Mouse (Mus musculus) left cerebral cortex, postnatal 10 days (tissue): ENCODE data around the gene Hba-a1. TPM values are rescaled to one million over a fixed set of nuclear protein-coding genes. Genes with fewer than 3 reads are reported as not detected.
"Not testable (repeated sequence)": the region's sequence is repeated elsewhere in the genome, so short reads cannot be mapped to it uniquely, and the experiment has no call there.

Experiments used
- DNase-seq, 2 experiments: peaks; one replicate each; pipeline ENCODE4 v3.0.0; 2021 to 2022; ENCODE audit warnings: low spot score in 2 of 2, mixed read lengths in 1 of 2; ENCODE audit errors: extremely low spot score in 1 of 2
- intact Hi-C: fragments of 180-260 bp; cut with DNase I; formaldehyde crosslinking; loops from one replicate; pipeline ENCODE4 v1.15.1; 2025
- total RNA-seq, 2 experiments: library from RNA; stranded (reverse); gene quantifications; 2 replicates each; pipeline ENCODE4 v1.2.3; 2021

Hba-a1 gene
- total RNA-seq, 2 experiments from 2014 or later = 406 to 790 TPM

GRCm38 (mm10) chr11:32253121-32253520 is 30.2 kb upstream of the Hba-a1 start:
- DNase-seq = no peak
- intact Hi-C loops = no loop called here

- no peak for DNase-seq
- intact Hi-C loops = no loop called here
These were observed 27.2 kb upstream of the Hba-a1 start for GRCm38 (mm10) chr11:32256146-32256545.

GRCm38 (mm10) chr11:32256566-32256965 is 26.7 kb upstream of the Hba-a1 start:
- intact Hi-C loops = no loop called here
- no peak for DNase-seq

- intact Hi-C loops = no loop called here
- no peak for DNase-seq
These were observed 20.5 kb upstream of the Hba-a1 start for GRCm38 (mm10) chr11:32262674-32263415.

- no peak for DNase-seq
- intact Hi-C loops = no loop called here
These were observed 18.1 kb upstream of the Hba-a1 start for GRCm38 (mm10) chr11:32265117-32265738.

- intact Hi-C loops = no loop called here
- DNase-seq = no peak
These were observed 17.1 kb upstream of the Hba-a1 start for GRCm38 (mm10) chr11:32266194-32266593.

GRCm38 (mm10) chr11:32266776-32267175 is 16.5 kb upstream of the Hba-a1 start:
- intact Hi-C loops = no loop called here
- DNase-seq = no peak

- intact Hi-C loops = no loop called here
- peak; percentile 93 to 98 for DNase-seq
These were observed 16.0 kb upstream of the Hba-a1 start, which contains the start of gene Nprl3 for GRCm38 (mm10) chr11:32267188-32267884. Gene Nprl3, minus strand, starts transcription at chr11:32267707.

- intact Hi-C loops = no loop called here
- DNase-seq = peak in 1 of 2 experiments; percentile 30
These were observed 15.3 kb upstream of the Hba-a1 start for GRCm38 (mm10) chr11:32267964-32268363.

GRCm38 (mm10) chr11:32268952-32269351 is 14.4 kb upstream of the Hba-a1 start:
- no peak for DNase-seq
- intact Hi-C loops = no loop called here

- no peak for DNase-seq
- intact Hi-C loops = no loop called here
These were observed 12.1 kb upstream of the Hba-a1 start for GRCm38 (mm10) chr11:32271178-32271577.

- DNase-seq = no peak
- intact Hi-C loops = no loop called here
These were observed 7.0 kb upstream of the Hba-a1 start, which contains the start of gene Hba-x for GRCm38 (mm10) chr11:32276347-32276746. Gene Hba-x, plus strand, starts transcription at chr11:32276400.

GRCm38 (mm10) chr11:32277736-32278457 is 5.4 kb upstream of the Hba-a1 start:
- intact Hi-C loops = no loop called here
- DNase-seq = no peak

GRCm38 (mm10) chr11:32278458-32278957 is 4.8 kb upstream of the Hba-a1 start:
- DNase-seq = no peak
- intact Hi-C loops = no loop called here

- intact Hi-C loops = no loop called here
These were observed 2.7 kb upstream of the Hba-a1 start for GRCm38 (mm10) chr11:32280646-32281045.

GRCm38 (mm10) chr11:32281416-32282144 is 1.7 kb upstream of the Hba-a1 start:
- intact Hi-C loops = no loop called here

More at GRCm38 (mm10) chr11:32280646-32281045, 2.7 kb upstream of the Hba-a1 start:
- DNase-seq = no peak

GRCm38 (mm10) chr11:32284582-32284981 is 1.3 kb downstream of the Hba-a1 start:
- intact Hi-C loops, DNase-seq: not testable (repeated sequence)

More at GRCm38 (mm10) chr11:32281416-32282144, 1.7 kb upstream of the Hba-a1 start:
- DNase-seq = no peak
